Mouse (Mus musculus) C2C12 (cell line): ENCODE results near the gene Myh2.

Source experiments
- CTCF ChIP-seq: IDR thresholded peaks from one replicate; pipeline ENCODE4 v1.5.1; 2011; ENCODE audit not compliant: control insufficient read depth, insufficient read depth, insufficient read length
- MAX ChIP-seq: IDR thresholded peaks from one replicate; pipeline ENCODE4 v1.6.1; 2011; ENCODE audit warnings: mild to moderate bottlenecking, control low read depth
- USF1 ChIP-seq: IDR thresholded peaks from one replicate; pipeline ENCODE4 v1.6.1; 2011; ENCODE audit warnings: low read depth, mild to moderate bottlenecking, control low read depth, moderate library complexity

GRCm38 (mm10) chr11:67235639-67236358 is 65.0 kb downstream of the Myh2 start:
- TF ChIP-seq MAX (no peak), CTCF (no peak), USF1 (no peak)
